Mouse (Mus musculus) cortical plate, adult 2 months (tissue): Measurements from ENCODE around the gene Prex1.

ENCODE experiments used
- CTCF ChIP-seq: fragments of 200-500 bp; IDR thresholded peaks from 2 replicates; pipeline ENCODE4 v1.5.1; 2011; ENCODE audit warnings: mild to moderate bottlenecking, control low read depth, low read length; ENCODE audit not compliant: insufficient read depth; ENCODE audit errors: extremely low read depth
- POLR2A ChIP-seq: fragments of 200-500 bp; IDR thresholded peaks from 2 replicates; pipeline ENCODE4 v1.6.1; 2011; ENCODE audit warnings: mild to moderate bottlenecking, low read length, control low read depth; ENCODE audit not compliant: insufficient read depth; ENCODE audit errors: extremely low read depth

- TF ChIP-seq CTCF (no peak), POLR2A (no peak)
Observed at GRCm38 (mm10) chr2:166667790-166668695, 45.6 kb downstream of the Prex1 start.
